Mouse (Mus musculus) stomach, postnatal 0 days (tissue): ENCODE measurements at regions not wholly inside any gene's neighbourhood (a gene's known extent, or its start where the extent isn't known, plus 50 kb on each side); places are given as distances from the start of the nearest gene placed in this dataset.

ENCODE experiments used
- CTCF ChIP-seq: IDR thresholded peaks from 2 replicates; pipeline ENCODE4 v1.5.1; 2016; ENCODE audit warnings: antibody characterized with exemption, low read depth, mild to moderate bottlenecking, moderate library complexity
- EP300 ChIP-seq: optimal IDR thresholded peaks from 2 replicates; pipeline ENCODE3; 2016; ENCODE audit warnings: antibody characterized with exemption

- no peak for TF ChIP-seq CTCF
- TF ChIP-seq EP300 = no peak
Observed at GRCm38 (mm10) chr1:177676657-177677056, 53.0 kb upstream of the 1700016C15Rik start.
